Mouse (Mus musculus) v-Abl transformed pro-B cells (cell line): Measurements from ENCODE around the gene Snx29.

Experiments
- in situ Hi-C, 2 experiments: fragments of 400-800 bp; cut with MboI; formaldehyde crosslinking; loops; one replicate each; pipeline ENCODE4 v1.15.1; 2025; ENCODE audit not compliant: unreplicated experiment in 2 of 2

Gene Snx29

GRCm38 (mm10) chr16:11567594-11567993 lies 244.9 kb downstream of the Snx29 start:
- in situ Hi-C loops = no loop called here

GRCm38 (mm10) chr16:11568095-11568494 lies 245.4 kb downstream of the Snx29 start:
- in situ Hi-C loops = no loop called here

- in situ Hi-C loops = no loop called here
These were observed 245.9 kb downstream of the Snx29 start for GRCm38 (mm10) chr16:11568601-11569000.

GRCm38 (mm10) chr16:11569127-11569526 lies 246.4 kb downstream of the Snx29 start:
- in situ Hi-C loops = no loop called here

- in situ Hi-C loops = loop anchor here in 1 of 2 experiments (10.0 kb wide), 2 partner anchors 125 to 1545 kb away; no protein-coding TSS in a partner anchor
These were observed 247.4 kb downstream of the Snx29 start for GRCm38 (mm10) chr16:11570072-11570471.

- in situ Hi-C loops = loop anchor here in 1 of 2 experiments (10.0 kb wide), 2 partner anchors 120 to 1540 kb away; no protein-coding TSS in a partner anchor
These were observed 251.8 kb downstream of the Snx29 start for GRCm38 (mm10) chr16:11574517-11574916.

GRCm38 (mm10) chr16:11575733-11576132 lies 253.0 kb downstream of the Snx29 start:
- in situ Hi-C loops = loop anchor here (5.0 to 25.0 kb wide), 6 partner anchors 82 to 1539 kb away; no protein-coding TSS in a partner anchor

- in situ Hi-C loops = loop anchor here (5.0 to 25.0 kb wide), 6 partner anchors 80 to 1537 kb away; no protein-coding TSS in a partner anchor
These were observed 255.0 kb downstream of the Snx29 start for GRCm38 (mm10) chr16:11577541-11578255.

GRCm38 (mm10) chr16:11579676-11580098 lies 257.0 kb downstream of the Snx29 start:
- in situ Hi-C loops = loop anchor here (5.0 to 25.0 kb wide), 7 partner anchors 78 to 1535 kb away; no protein-coding TSS in a partner anchor

GRCm38 (mm10) chr16:11583941-11584639 lies 261.4 kb downstream of the Snx29 start:
- in situ Hi-C loops = loop anchor here (5.0 to 25.0 kb wide), 2 partner anchors 353 to 363 kb away; no protein-coding TSS in a partner anchor

- in situ Hi-C loops = loop anchor here in 1 of 2 experiments (25.0 kb wide), 1 partner anchor 349 kb away; no protein-coding TSS in a partner anchor
These were observed 266.0 kb downstream of the Snx29 start for GRCm38 (mm10) chr16:11588689-11589088.

- in situ Hi-C loops = loop anchor here in 1 of 2 experiments (25.0 kb wide), 1 partner anchor 348 kb away; no protein-coding TSS in a partner anchor
These were observed 266.6 kb downstream of the Snx29 start for GRCm38 (mm10) chr16:11589336-11589735.

GRCm38 (mm10) chr16:11589782-11590695 lies 267.3 kb downstream of the Snx29 start:
- in situ Hi-C loops = loop anchor here in 1 of 2 experiments (25.0 kb wide), 1 partner anchor 347 kb away; no protein-coding TSS in a partner anchor

GRCm38 (mm10) chr16:11596599-11596998 lies 273.9 kb downstream of the Snx29 start:
- in situ Hi-C loops = loop anchor here in 1 of 2 experiments (25.0 kb wide), 1 partner anchor 341 kb away; no protein-coding TSS in a partner anchor

- in situ Hi-C loops = loop anchor here in 1 of 2 experiments (25.0 kb wide), 1 partner anchor 340 kb away; no protein-coding TSS in a partner anchor
These were observed 275.1 kb downstream of the Snx29 start for GRCm38 (mm10) chr16:11597769-11598168.

- in situ Hi-C loops = loop anchor here in 1 of 2 experiments (25.0 kb wide), 1 partner anchor 338 kb away; no protein-coding TSS in a partner anchor
These were observed 276.8 kb downstream of the Snx29 start for GRCm38 (mm10) chr16:11599523-11599922.

- in situ Hi-C loops = no loop called here
These were observed 278.8 kb downstream of the Snx29 start for GRCm38 (mm10) chr16:11601336-11602082.

- in situ Hi-C loops = no loop called here
These were observed 281.1 kb downstream of the Snx29 start for GRCm38 (mm10) chr16:11603667-11604422.
